Mouse (Mus musculus) heart, adult 8-10 months (tissue): ENCODE measurements around the gene Kmt2c. TPM values are rescaled to one million over a fixed set of nuclear protein-coding genes. Genes with fewer than 3 reads are reported as not detected.

Experiments used
- DNase-seq: peaks from one replicate; pipeline ENCODE4 v3.0.0; 2022; ENCODE audit warnings: low spot score
- total RNA-seq, 4 experiments: library from RNA; stranded (reverse); gene quantifications; 2 replicates each; pipeline ENCODE4 v1.2.4; 2022

The Kmt2c gene
- total RNA-seq, 4 experiments from 2014 or later, result 40.1 to 47.0 (median 44.4) TPM

DNA sequence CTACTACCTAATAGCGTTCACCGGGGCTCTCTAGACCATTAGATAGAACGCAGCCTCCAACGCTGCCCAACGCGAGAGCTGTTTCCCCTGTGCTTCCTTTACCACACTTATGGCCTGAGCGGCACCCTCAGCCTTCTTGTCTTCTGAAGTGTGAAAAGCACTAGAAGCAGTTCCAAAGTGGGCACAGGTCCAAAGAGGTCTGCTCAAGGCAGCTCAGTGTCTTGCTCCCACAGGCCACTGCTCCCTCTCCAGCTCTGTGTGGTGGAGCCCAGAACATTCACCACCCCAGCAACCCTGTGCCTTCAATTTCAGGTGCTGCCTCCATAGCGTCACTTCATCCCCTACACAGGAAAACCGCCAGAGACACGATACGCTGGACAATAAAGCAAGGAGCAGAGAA, 115.0 kb downstream of the Kmt2c start:
- DNase-seq, result no peak

DNA sequence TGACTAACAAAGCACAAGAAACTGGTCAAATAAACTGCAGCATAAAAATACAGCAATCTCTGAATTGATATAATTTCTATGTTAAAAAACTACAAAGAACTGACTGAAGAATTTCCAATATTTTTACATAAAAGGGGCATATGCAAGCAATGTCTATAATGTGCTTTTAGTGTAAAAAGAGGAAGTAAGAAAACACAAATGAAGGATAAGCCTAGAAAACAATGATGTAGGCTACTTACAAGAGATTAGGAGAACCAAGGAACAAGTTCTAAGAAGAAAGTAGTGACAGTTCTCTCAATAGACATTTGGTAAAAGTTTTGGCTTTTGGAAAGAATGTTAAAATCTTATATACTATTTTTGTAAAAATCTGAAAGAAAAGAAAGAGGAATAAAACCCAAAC, 119.4 kb downstream of the Kmt2c start:
- no peak for DNase-seq

DNA sequence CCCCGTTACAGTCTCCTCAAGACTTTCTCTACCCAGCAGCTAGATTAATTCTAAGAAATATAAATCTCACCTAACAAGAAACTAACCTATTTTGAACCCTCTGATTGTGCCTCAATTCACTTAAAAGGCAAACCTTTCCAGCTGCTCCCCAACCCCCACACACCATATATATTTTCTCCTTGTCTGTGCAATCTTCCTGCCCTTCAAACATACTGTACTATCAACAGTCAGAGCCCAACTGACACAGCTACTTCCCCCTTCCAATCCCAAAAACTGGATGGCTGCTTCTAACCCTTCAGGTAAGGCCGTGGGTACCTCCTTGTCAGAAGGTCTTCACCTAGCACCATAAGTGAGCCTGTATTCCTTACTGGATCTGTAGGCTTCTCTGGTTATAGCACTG, 130.2 kb downstream of the Kmt2c start:
- DNase-seq, result no peak

DNA sequence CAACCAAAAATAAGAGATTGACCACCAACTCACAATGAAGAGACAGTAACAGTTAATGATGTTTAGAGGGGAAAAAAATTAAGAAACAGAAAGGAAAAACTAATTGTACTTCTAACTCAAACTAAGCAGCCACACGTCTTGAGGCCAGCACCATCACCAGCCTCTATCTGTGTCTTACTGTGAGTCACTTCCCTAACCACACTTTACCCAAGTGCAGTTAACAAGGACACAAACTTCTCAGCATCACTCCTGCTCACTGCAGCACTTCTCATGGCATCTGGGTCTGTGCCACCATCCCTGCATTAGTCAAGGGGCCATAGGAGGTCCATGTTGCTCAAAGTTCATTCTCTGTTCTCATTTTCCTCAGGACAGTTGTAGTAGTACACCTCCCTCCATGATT, 131.5 kb downstream of the Kmt2c start:
- DNase-seq, result no peak

DNA sequence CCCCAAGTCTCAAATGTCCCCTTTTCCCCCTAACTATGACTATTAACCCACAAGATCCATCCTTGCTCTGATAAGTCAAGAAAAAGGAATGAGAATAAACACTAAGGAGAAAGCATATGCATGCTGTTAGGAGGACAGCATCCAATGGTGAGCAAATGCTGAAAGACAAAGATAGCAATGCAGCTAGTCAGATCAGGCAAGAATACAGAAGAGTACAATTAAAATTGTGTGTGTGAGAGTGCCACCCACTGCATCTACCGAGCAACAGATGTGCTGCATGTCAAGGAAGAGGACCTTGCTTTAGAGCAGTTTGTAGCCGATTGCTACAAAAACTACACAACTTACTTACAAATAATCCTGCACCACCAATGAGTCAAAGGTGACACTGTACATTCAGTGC, 145.1 kb downstream of the Kmt2c start:
- DNase-seq, result no peak

DNA sequence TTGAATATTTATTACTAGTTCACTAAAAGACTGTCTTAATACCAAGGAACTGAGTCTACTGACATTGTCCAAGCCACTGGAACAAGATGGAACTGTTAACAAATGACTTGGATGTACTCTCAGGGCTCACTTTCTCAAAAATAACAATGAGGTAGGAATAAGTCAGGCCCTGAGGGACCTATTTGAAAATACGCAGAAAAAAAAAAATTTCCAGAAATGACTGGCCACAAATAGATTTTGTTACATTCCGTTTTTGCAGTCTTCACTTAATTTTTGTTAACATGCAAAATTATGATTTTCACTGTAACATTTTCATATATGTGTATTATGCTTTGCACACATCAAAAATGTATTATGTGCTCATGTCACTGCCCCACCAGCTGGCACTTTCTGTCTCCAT, 167.3 kb downstream of the Kmt2c start:
- DNase-seq, result no peak

DNA sequence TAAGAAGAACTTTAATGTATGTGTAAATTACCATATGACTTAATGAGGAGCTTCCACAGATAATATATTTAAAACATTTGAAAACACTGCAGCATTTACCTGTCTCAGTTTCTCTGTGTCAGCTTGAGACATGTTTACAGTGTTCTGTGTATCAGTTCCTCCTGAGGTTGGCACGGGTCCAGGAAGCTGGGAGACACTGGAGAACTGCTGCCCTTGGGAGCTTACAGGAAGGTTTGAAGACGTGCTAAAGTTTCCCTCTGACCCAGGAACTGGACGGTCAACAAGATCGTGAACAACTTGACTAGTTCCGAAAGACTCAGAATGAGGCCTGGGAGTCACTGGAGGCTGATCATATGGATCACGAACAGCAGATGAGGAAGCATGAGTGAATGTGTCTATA, 184.7 kb downstream of the Kmt2c start:
- peak; percentile 15 for DNase-seq

DNA sequence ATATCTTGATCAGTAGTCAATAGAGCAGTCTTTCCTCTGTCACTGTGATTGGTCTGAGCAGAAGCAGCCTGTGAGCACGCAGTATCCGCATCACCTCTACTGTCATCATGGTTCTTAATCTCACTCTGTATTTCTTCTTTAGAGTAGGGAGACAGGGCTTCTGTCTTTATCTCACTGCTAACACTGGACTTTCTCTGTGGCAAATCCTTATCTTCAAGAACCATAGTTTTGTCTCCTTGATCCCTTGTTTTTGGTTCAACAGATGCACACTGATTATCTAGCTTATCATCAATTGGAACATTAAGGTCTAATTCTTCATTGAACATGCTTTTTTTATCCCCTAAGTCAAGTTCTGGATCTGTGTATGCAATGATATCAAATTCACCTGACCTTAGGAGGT, 188.4 kb downstream of the Kmt2c start:
- no peak for DNase-seq

DNA sequence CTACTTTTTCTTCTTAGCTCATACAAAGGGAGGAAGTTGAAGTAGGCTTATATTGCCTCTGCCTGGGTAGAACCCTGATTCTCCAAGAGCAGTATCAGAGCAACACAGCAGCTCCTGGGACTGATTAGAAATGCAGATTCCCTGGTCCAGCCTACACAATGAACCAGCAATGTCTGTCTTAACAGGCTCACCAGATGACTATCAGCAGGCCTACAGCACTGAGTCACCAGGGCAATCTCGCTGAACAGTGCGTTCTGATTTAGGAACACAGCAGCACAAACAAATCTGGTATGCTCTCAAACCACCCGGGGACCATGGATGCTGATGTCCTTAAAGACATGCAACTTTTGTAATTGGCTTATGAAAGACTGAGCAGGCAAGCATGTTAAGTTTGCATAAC, 201.8 kb downstream of the Kmt2c start:
- DNase-seq, result no peak

DNA sequence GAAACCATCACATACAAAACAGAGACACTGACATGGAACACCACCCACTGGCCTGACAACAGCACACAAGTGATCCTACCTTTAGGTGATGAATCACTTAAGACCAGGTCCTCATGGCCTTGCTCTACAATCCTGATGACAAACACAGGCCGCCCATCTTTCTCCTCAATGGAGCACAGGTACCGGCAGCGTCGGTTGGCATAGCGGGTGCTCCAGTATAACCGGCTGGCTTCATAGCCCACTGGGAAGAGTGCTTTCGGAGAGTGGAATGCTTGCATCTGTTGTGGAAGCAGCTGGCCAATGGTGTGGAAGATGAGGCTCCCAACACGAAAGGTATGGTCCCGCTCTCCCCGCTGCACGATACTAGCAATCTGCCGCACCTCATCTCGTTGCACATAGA, 214.6 kb downstream of the Kmt2c start:
- no peak for DNase-seq

DNA sequence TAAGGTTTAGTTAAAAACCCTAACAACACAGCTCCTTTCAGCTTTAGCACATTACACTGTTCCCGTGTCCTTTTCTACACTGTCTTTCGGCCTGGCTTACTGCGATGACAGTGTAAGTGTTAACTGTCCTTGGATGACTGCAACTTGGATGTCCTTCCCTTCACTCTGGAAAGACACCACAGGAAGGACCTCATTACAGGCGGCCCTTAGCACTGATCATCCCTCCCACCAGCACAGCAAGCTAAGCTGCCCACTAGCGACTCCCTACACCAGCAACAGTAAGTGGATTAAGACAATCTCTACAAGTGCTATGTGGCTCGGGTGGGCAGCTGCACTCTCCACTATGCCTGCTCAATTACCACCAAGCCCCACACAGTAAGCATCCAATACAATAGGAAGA, 222.2 kb downstream of the Kmt2c start:
- DNase-seq, result no peak

DNA sequence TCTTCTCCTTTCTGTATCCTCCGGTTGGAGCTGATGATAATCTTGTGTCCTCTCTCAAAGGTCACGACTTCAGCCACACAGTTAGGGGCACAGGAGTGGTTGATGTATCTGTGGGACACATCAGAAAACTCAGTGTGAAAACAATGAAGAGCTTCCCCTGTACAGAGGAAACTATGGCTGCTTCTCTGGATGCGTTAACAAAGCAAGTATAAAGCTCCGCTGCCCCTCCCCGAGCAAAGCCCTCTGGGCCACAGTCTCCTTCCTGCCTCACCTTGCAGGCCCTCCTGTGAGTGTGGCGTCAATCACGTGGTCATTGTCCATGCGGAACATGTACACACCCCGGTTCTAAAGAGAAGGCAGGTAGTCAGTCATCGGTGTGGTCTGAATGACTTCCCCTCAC, 223.0 kb downstream of the Kmt2c start:
- no peak for DNase-seq

DNA sequence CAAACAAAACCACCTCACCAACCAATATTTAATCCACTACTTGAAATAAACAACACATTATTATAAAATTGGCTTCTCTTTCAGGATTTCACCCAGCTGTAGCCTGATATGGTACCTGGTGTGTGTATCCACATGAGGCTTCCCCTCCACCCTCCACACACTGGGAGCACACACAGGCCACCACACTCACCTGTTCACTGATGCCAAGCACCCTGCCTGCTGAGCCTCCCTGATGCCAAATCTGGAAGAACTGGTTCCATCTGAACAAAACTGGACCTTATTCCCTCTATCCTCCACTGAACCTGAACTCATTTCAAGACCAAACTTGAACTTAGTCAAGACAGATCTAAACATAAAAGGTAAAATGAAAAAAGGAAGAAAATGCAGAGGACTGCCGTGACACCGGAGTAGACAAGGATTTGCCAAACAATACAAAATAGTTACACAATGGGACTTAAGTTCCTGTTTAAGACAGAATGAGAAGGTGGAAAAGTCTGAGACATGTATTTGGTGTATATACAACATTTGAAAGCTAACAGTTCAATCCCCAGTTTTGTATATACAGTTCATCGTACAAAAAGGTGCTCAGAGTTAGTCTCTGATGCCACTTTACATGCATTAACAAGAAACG, 230.2 kb downstream of the Kmt2c start:
- DNase-seq, result no peak

DNA sequence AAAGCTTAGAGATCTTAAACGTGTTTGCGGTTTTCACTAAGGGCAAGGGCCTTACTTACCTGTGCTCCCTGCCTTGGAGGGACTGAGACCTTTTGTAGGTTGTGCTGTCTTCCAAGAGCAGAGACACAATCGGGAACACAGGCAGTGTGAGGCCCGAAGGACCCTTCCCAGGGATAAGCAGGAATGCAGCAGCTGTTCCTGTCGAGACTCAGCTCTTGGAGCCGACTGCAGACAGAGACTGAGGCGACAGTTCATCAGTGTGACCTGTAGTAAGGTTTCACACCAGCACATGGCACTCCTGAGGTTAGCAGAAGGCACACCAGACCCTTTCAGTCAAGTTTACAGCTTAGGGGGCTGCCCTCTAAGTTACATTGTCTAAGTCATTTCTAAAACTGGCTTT, 236.3 kb downstream of the Kmt2c start:
- DNase-seq, result no peak

DNA sequence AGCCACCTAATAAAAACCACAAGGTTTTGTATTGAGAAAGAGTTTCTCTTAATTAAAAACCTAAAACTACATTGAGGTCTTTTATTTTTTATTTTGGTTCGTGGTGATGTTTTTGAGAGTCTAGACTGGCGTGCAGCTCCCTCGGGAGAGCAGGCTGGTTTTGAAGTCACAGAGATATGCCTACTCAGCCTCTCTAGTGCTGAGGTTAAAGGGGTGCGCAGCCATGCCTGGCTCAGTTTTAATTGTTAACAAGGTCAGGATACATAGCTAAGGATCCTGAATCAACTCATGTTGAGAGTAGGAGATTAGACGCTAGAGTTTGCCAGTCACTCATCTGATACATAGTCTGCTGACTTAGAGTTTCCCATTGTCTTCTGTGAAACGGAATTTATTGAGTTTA, 237.1 kb downstream of the Kmt2c start:
- no peak for DNase-seq

DNA sequence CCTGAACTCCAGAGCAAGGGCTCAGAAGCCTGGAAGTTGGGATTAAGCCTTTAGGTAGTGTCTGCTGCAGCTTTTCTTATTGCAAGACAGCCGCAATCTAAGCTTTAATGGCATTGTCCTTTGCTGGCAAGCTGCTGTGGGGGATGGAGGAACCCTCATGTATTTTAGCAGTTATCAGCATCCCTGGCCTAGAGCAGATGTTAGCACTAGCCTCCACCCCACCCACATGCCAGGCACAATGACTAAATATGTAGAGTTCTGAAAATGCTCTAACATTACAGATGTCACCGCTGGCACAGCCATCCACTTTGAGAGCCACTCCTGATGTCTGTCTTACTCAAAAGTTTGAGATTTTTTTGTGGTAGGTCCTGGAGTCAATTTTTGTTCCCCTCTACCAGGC, 241.9 kb downstream of the Kmt2c start:
- DNase-seq, result no peak

DNA sequence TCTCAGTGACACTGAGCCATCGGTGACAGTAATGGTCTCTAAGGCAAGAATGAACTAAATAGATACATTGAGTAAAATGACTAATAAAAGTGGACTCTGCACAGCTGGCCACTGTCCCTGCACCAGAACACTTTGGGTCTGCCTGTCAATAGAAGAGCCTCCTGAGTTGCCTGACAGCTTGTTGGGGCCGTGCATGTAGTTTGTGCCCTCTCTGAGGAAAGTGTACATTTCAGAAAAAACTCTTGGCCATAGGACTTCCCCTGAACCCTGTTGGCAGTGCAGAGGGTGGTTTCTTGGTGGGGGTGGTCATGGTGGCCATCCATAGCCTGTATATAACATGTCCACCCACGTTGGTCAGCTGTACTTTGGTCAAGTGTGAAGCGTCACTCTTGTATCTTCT, 244.1 kb downstream of the Kmt2c start:
- DNase-seq, result no peak

DNA sequence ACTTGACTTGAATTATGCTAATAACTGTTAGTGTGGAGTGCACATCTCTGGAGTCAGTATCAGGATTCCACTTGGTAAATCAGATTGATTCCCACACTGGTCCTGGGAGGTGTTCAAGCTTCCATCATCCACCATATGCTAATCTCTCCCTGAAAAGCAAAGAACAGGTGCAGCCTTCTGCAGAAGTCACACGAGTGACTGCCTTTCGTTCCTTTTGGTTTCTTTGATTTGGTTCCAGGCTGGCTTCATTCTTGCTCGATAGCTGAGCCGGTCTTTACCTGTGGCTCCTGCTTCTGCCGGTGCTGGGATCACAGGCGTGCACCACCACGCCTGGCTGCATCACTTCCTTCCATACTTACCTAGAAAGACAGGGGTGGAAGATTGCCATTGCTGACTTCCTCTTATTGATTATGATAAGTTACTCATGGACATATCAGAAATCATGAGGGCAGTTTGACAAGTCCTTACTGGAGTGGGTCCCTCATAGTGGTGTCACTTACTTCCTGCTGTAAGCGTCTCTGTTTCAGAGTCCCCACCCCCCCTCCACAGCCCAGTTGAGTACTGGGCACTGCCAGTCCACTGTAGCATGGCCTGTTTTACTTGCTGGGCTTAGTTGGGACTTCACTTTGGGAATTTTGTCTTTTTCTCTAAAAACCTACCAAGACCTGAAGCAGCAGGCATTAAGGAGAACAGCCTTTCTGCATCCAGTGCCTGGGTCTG, 245.6 kb downstream of the Kmt2c start:
- no peak for DNase-seq

DNA sequence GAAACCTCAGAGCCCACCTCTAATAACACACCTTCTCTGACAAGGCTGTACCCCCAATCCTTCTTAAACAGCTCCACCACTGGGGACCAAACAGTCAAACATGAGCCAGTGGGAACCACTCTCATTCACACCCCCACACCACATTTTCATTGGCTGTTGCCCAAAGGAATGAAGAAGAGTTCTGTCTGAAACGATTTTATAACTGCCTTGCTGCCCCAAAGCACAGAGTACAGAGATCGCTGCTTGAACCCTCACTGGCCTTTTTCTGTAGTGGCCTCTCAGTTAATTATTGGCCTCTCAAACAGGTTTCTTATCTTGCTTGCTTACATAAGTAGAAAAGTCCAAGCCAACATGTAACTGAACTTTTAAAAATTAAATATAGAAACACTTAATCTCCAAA, 246.2 kb downstream of the Kmt2c start:
- no peak for DNase-seq

DNA sequence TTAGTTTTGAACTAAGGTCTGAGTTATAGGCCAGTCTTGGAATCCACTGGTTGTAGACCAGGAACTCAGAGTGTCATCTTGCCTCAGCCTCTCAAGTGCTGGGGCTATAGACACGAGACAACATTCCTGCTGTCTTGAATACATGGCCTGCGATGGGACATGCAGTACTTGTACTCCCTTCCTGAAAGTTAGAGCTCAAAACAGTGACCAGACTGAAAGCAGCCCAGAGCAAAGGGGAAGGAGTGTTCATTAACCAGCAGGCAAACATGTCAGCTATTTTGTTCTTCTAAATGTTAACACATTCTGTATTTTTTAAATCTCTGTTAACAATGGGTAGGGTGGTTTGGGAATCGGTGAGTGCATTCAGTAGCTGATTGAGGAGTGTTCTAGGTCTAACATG, 251.5 kb downstream of the Kmt2c start:
- no peak for DNase-seq

DNA sequence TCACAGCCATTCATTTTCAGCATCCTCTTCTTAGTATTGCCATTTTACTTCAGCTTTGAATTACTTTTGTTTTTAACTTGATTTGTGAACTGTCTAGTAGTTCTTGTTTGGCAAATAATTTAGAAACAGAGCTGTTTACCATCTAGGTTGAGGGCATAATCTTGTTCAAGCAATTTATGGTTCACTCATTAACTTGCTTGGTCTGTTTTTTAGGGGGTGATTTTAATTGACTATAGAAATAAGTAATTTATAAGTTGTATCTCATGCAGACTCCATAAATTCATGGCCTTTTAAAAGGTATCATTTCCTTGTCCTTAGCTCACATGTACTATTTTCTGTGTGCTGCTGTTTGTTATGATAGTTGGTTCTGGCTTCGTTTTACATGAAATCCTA, 252.1 kb downstream of the Kmt2c start:
- no peak for DNase-seq

DNA sequence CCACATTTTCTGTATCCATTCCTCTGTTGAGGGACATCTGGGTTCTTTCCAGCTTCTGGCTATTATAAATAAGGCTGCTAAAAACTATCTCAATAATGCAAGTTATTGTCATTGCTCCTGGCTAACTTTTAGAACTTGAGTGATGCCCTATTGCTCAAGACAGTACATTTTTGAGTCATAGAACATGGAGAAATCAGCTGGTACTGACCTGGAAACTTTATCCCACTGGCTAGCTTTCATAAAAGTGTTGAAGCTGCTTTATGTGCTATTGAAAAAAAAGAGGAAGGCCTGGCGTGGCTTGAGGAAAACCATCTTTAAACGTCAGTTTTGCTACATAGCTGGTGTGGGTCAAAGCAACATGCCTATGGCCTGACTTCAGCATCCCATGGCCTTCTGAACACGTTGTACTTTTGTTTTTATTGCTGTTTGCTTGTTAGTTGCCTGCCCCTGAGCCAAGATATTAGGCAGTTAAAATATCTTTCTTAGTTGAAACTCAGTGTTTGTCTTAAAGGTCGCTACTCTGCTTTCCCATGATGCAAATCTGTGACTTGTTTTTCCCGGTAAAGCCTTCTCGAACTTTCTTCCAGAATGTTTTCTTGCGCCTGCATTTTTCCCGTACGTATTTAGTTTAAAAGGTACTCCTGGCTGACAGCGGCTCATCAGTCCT, 252.6 kb downstream of the Kmt2c start:
- DNase-seq, result no peak

DNA sequence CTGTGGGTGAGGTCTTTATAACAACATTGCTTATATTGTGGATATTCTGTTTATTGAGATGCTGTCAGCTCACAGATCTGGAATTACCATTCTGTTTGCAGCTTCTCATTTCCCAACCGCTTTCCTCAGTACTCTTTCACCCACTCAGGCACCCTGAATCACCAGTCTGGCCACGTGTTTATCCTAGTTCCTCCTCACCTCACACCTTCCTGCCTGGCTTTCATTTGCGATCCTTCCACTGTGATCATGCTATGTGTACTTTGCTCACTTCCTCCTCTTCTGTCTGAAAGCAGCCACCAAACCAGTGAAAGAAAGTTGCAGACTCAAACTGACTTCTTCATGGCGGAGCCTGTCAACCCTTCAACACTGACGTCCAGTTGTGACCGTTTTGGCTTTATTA, 255.5 kb downstream of the Kmt2c start:
- DNase-seq, result no peak
